Mouse (Mus musculus) ES-E14 (cell line): ENCODE measurements around the gene Lypd6. TPM values are rescaled to one million over a fixed set of nuclear protein-coding genes. Genes with fewer than 3 reads are reported as not detected.

Experiments
- DNase-seq: peaks from one replicate; pipeline ENCODE4 v3.0.0-alpha.2; 2013; ENCODE audit warnings: low read depth, low spot score
- H3K27ac ChIP-seq: 2 replicates; pipeline ENCODE4 v1.5.1; 2012; ENCODE audit warnings: low read depth, mild to moderate bottlenecking, low read length, moderate library complexity, mixed read lengths; ENCODE audit not compliant: poor library complexity, insufficient read depth, severe bottlenecking
- H3K36me3 ChIP-seq: 2 replicates; pipeline ENCODE4 v1.6.1; 2012; ENCODE audit warnings: mild to moderate bottlenecking, low read length, moderate library complexity, mixed read lengths; ENCODE audit not compliant: control insufficient read depth, poor library complexity, insufficient read depth, severe bottlenecking
- H3K4me1 ChIP-seq, 2 experiments: fragments of 150-350 bp in 1 of 2; sonication (generic) in 1 of 2; 2 replicates each; pipeline ENCODE4 v1.6.1; 2012; ENCODE audit warnings: low read length in 2 of 2, mild to moderate bottlenecking in 1 of 2, mixed read lengths in 1 of 2; ENCODE audit not compliant: control insufficient read depth in 2 of 2, insufficient read depth in 2 of 2, poor library complexity in 1 of 2
- H3K4me3 ChIP-seq, 2 experiments: fragments of 150-350 bp in 1 of 2; sonication (generic) in 1 of 2; 2 replicates each; pipeline ENCODE4 v1.5.1; 2012; ENCODE audit warnings: low read length in 2 of 2, low read depth in 1 of 2, mild to moderate bottlenecking in 1 of 2, mixed read lengths in 1 of 2; ENCODE audit not compliant: insufficient read depth in 1 of 2, poor library complexity in 1 of 2, severe bottlenecking in 1 of 2
- H3K9ac ChIP-seq: 2 replicates; pipeline ENCODE4 v1.6.1; 2012; ENCODE audit warnings: low read depth, mild to moderate bottlenecking, low read length, mixed read lengths; ENCODE audit not compliant: poor library complexity, insufficient read depth, severe bottlenecking
- H3K9me3 ChIP-seq: fragments of 150-350 bp; sonication (generic); 2 replicates; pipeline ENCODE4 v1.6.1; 2012; ENCODE audit warnings: low read depth, mild to moderate bottlenecking, low read length; ENCODE audit not compliant: control insufficient read depth, insufficient read depth
- CHD2 ChIP-seq: IDR thresholded peaks from 2 replicates; pipeline ENCODE4 v1.6.1; 2014; ENCODE audit warnings: mild to moderate bottlenecking, low read depth, low read length, inconsistent platforms
- HCFC1 ChIP-seq: IDR thresholded peaks from 2 replicates; pipeline ENCODE4 v1.6.1; 2012; ENCODE audit warnings: low read length, inconsistent platforms, borderline replicate concordance; ENCODE audit not compliant: insufficient read depth
- MAFK ChIP-seq: IDR thresholded peaks from 2 replicates; pipeline ENCODE4 v1.6.1; 2014; ENCODE audit warnings: mild to moderate bottlenecking, low read depth, low read length, inconsistent platforms; ENCODE audit not compliant: insufficient read depth
- ZC3H11A ChIP-seq: IDR thresholded peaks from 2 replicates; pipeline ENCODE4 v1.6.1; 2012; ENCODE audit warnings: low read depth, mild to moderate bottlenecking, inconsistent platforms, low read length, borderline replicate concordance
- ZNF384 ChIP-seq: IDR thresholded peaks from 2 replicates; pipeline ENCODE4 v1.6.1; 2012; ENCODE audit warnings: low read depth, low read length, inconsistent platforms
- in situ Hi-C, 2 experiments: fragments of 600-800 bp; cut with MboI; formaldehyde crosslinking; loops; one replicate each; pipeline ENCODE4 v1.15.1; 2025; ENCODE audit warnings: low sequenced_read_pairs in 2 of 2, inconsistent platforms in 1 of 2; ENCODE audit not compliant: unreplicated experiment in 2 of 2
- total RNA-seq: library from RNA; depleted of rRNA; stranded (reverse); fragments of 300-350 nt; gene quantifications from 2 replicates; pipeline ENCODE4 v1.2.3, GENCODE M21; 2012

Gene Lypd6
- total RNA-seq, 1 experiment = 3.1 TPM

GRCm38 (mm10) chr2:50166082-50166481 is 99.9 kb downstream of the Lypd6 start:
- TF ChIP-seq MAFK (no peak), ZC3H11A (no peak), ZNF384 (no peak), HCFC1 (no peak), CHD2 (no peak)
- Histone ChIP-seq H3K4me1 (peaks cover 0 to 2% of the 10 kb centered on the region in 2 experiments; a peak in 1 of 4 replicates), H3K27ac (no peak overlapping the region), H3K36me3 (no peaks in the 10 kb centered on the region), H3K9me3 (no peaks in the 10 kb centered on the region), H3K4me3 (no peak overlapping the region), H3K9ac (no peak overlapping the region)
- in situ Hi-C loops = no loop called here
- no peak for DNase-seq

- DNase-seq = no peak
- in situ Hi-C loops = no loop called here
These were observed 107.7 kb downstream of the Lypd6 start for GRCm38 (mm10) chr2:50173730-50174528.

GRCm38 (mm10) chr2:50175709-50176108 is 109.5 kb downstream of the Lypd6 start:
- TF ChIP-seq CHD2 (no peak), HCFC1 (no peak), ZNF384 (no peak)
- Histone ChIP-seq H3K9ac (no peak overlapping the region), H3K4me1 (no peaks in the 10 kb centered on the region), H3K36me3 (no peaks in the 10 kb centered on the region), H3K9me3 (no peaks in the 10 kb centered on the region), H3K27ac (no peak overlapping the region), H3K4me3 (no peak overlapping the region)
- in situ Hi-C loops = no loop called here
- no peak for DNase-seq

More at GRCm38 (mm10) chr2:50173730-50174528, 107.7 kb downstream of the Lypd6 start:
- Histone ChIP-seq H3K36me3 (no peaks in the 10 kb centered on the region), H3K9me3 (no peaks in the 10 kb centered on the region), H3K4me3 (no peak overlapping the region), H3K4me1 (no peaks in the 10 kb centered on the region), H3K27ac (no peak overlapping the region), H3K9ac (no peak overlapping the region)
- no peak for TF ChIP-seq MAFK
- no peak for TF ChIP-seq HCFC1
- no peak for TF ChIP-seq ZC3H11A
- no peak for TF ChIP-seq CHD2
- TF ChIP-seq ZNF384 = no peak

- H3K9ac ChIP-seq = no peak overlapping the region
- no peaks in the 10 kb centered on the region for H3K36me3 ChIP-seq
- no peak for DNase-seq
- TF ChIP-seq MAFK = no peak
- no peak for TF ChIP-seq HCFC1
- TF ChIP-seq CHD2 = no peak
- TF ChIP-seq ZC3H11A = no peak
- no peak for TF ChIP-seq ZNF384
- H3K27ac ChIP-seq = no peak overlapping the region
- no peaks in the 10 kb centered on the region for H3K9me3 ChIP-seq
- no peaks in the 10 kb centered on the region for H3K4me1 ChIP-seq
- in situ Hi-C loops = no loop called here
- H3K4me3 ChIP-seq = no peak overlapping the region
These were observed 112.9 kb downstream of the Lypd6 start for GRCm38 (mm10) chr2:50179164-50179563.
